Mouse (Mus musculus) midbrain, embryonic 13.5 days (tissue): ENCODE results near the gene Rbm48. TPM values are rescaled to one million over a fixed set of nuclear protein-coding genes. Genes with fewer than 3 reads are reported as not detected.

Experiments used
- ATAC-seq: fragments of 200-750 bp; cut with Nextera tagmentation; 2 replicates; pipeline ENCODE4 v1.8.0; 2017; ENCODE audit warnings: mild to moderate bottlenecking, moderate TSS enrichment, moderate library complexity
- H3K27ac ChIP-seq: fragments of 300-500 bp; sonication (generic); 2 replicates; pipeline ENCODE4 v1.5.1; 2015; ENCODE audit warnings: inconsistent platforms, mild to moderate bottlenecking, moderate library complexity
- H3K27me3 ChIP-seq: fragments of 300-500 bp; sonication (generic); 2 replicates; pipeline ENCODE4 v1.6.1; 2015; ENCODE audit warnings: mild to moderate bottlenecking, inconsistent platforms
- H3K36me3 ChIP-seq: fragments of 300-500 bp; sonication (generic); 2 replicates; pipeline ENCODE4 v1.6.1; 2015; ENCODE audit warnings: mild to moderate bottlenecking, inconsistent platforms
- H3K4me1 ChIP-seq: fragments of 300-500 bp; sonication (generic); replicated peaks from 2 replicates; pipeline ENCODE4 v1.6.1; 2015; ENCODE audit warnings: inconsistent platforms
- H3K4me2 ChIP-seq: fragments of 300-500 bp; sonication (generic); replicated peaks from 2 replicates; pipeline ENCODE4 v1.6.1; 2015; ENCODE audit warnings: moderate library complexity, mild to moderate bottlenecking, inconsistent platforms
- H3K4me3 ChIP-seq: fragments of 300-500 bp; sonication (generic); replicated peaks from 2 replicates; pipeline ENCODE4 v1.5.1; 2015; ENCODE audit warnings: mild to moderate bottlenecking, inconsistent platforms
- H3K9ac ChIP-seq: fragments of 300-500 bp; sonication (generic); replicated peaks from 2 replicates; pipeline ENCODE4 v1.6.1; 2015; ENCODE audit warnings: mild to moderate bottlenecking, inconsistent platforms
- H3K9me3 ChIP-seq: fragments of 300-500 bp; sonication (generic); 2 replicates; pipeline ENCODE4 v1.6.1; 2016; ENCODE audit warnings: mild to moderate bottlenecking, inconsistent platforms
- WGBS: fragments of 180-500 bp; shearing (Covaris S2); methylation state at CpG from one replicate; pipeline ENCODE4 v1.1.7; 2015; 5-methylcytosine and 5-hydroxymethylcytosine counted together
- polyA plus RNA-seq: library from polyadenylated mRNA; unstranded; fragments of >200 nt; fragmentation: Nextera tagmentation; extraction: Ambion mirVana; gene quantifications from 2 replicates; pipeline ENCODE4 v1.2.1, GENCODE M21; 2015

Rbm48 gene
- polyA plus RNA-seq, 1 experiment from 2014 or later, result 15.6 TPM

GRCm38 (mm10) chr5:3600790-3601189 is 4.4 kb upstream of the Rbm48 start:
- no peak for ATAC-seq
- 93% methylated on average over 3 of the region's 3 CpGs for WGBS
- no peaks in the 10 kb centered on the region for H3K27me3 ChIP-seq
- no peaks in the 10 kb centered on the region for H3K9me3 ChIP-seq
- peaks cover 12% of the 10 kb centered on the region for H3K4me1 ChIP-seq
- no peak overlapping the region for H3K4me3 ChIP-seq
- H3K4me2 ChIP-seq, result no peak overlapping the region
- H3K27ac ChIP-seq, result no peak overlapping the region
- peaks cover 17% of the 10 kb centered on the region for H3K36me3 ChIP-seq
- no peak overlapping the region for H3K9ac ChIP-seq

GRCm38 (mm10) chr5:3600298-3600697 is 3.9 kb upstream of the Rbm48 start:
- Histone ChIP-seq H3K27ac (no peak overlapping the region), H3K9ac (no peak overlapping the region), H3K4me3 (no peak overlapping the region), H3K4me1 (peaks cover 14% of the 10 kb centered on the region), H3K9me3 (no peaks in the 10 kb centered on the region), H3K36me3 (peaks cover 12% of the 10 kb centered on the region), H3K27me3 (no peaks in the 10 kb centered on the region), H3K4me2 (no peak overlapping the region)
- WGBS, result 92% methylated on average over 1 of the region's 1 CpGs
- ATAC-seq, result no peak

- peaks cover under 1% of the 10 kb centered on the region; the same call in 1 of the 2 replicates for H3K36me3 ChIP-seq
- H3K9ac ChIP-seq, result no peak overlapping the region
- WGBS, result 92% methylated on average over 5 of the region's 5 CpGs
- no peak overlapping the region for H3K27ac ChIP-seq
- H3K4me2 ChIP-seq, result no peak overlapping the region
- no peak overlapping the region for H3K4me3 ChIP-seq
- no peaks in the 10 kb centered on the region for H3K9me3 ChIP-seq
- peaks cover 29% of the 10 kb centered on the region for H3K4me1 ChIP-seq
- ATAC-seq, result no peak
- H3K27me3 ChIP-seq, result no peaks in the 10 kb centered on the region
Observed at GRCm38 (mm10) chr5:3598766-3599165, 2.4 kb upstream of the Rbm48 start.

- ATAC-seq, result no peak
- Histone ChIP-seq H3K36me3 (no peaks in the 10 kb centered on the region), H3K9me3 (no peaks in the 10 kb centered on the region), H3K4me3 (peak overlapping the region; percentile 74), H3K4me2 (peak overlapping the region; percentile 82), H3K4me1 (peaks cover 29% of the 10 kb centered on the region), H3K27me3 (no peaks in the 10 kb centered on the region), H3K9ac (peak overlapping the region; percentile 75), H3K27ac (no peak overlapping the region)
Observed at GRCm38 (mm10) chr5:3597171-3597570, 786 bp upstream of the Rbm48 start.

GRCm38 (mm10) chr5:3595693-3596398 is 539 bp downstream of the Rbm48 start, which contains the start of gene Pex1:
Gene Pex1 (plus strand): TSS chr5:3596066.
- Histone ChIP-seq H3K27ac (peak within 1 kb of the TSS; percentile 67), H3K4me2 (peak within 1 kb of the TSS; percentile 82), H3K4me3 (peak within 1 kb of the TSS; percentile 74), H3K36me3 (peaks cover 11% of the 10 kb centered on the region), H3K4me1 (peaks cover 29% of the 10 kb centered on the region), H3K27me3 (no peaks in the 10 kb centered on the region), H3K9ac (peak within 1 kb of the TSS; percentile 75), H3K9me3 (no peaks in the 10 kb centered on the region)
- under 1% methylated on average over 48 of the region's 50 CpGs for WGBS
- ATAC-seq, result peak; percentile 99

- Histone ChIP-seq H3K9ac (no peak overlapping the region), H3K27ac (no peak overlapping the region), H3K36me3 (peaks cover 94% of the 10 kb centered on the region), H3K4me2 (no peak overlapping the region), H3K9me3 (peaks cover 6% of the 10 kb centered on the region; the same call in 1 of the 2 replicates), H3K4me1 (no peaks in the 10 kb centered on the region), H3K4me3 (no peak overlapping the region), H3K27me3 (no peaks in the 10 kb centered on the region)
- ATAC-seq, result no peak
- 96% methylated on average over 7 of the region's 7 CpGs for WGBS
Observed at GRCm38 (mm10) chr5:3579066-3579465, 17.3 kb downstream of the Rbm48 start.

- no peak overlapping the region for H3K4me3 ChIP-seq
- H3K9me3 ChIP-seq, result peaks cover 6% of the 10 kb centered on the region; the same call in 1 of the 2 replicates
- ATAC-seq, result no peak
- H3K9ac ChIP-seq, result no peak overlapping the region
- 97% methylated on average over 2 of the region's 2 CpGs for WGBS
- H3K36me3 ChIP-seq, result peaks cover 94% of the 10 kb centered on the region
- H3K4me2 ChIP-seq, result no peak overlapping the region
- H3K4me1 ChIP-seq, result no peaks in the 10 kb centered on the region
- no peaks in the 10 kb centered on the region for H3K27me3 ChIP-seq
- H3K27ac ChIP-seq, result no peak overlapping the region
Observed at GRCm38 (mm10) chr5:3577939-3578338, 18.4 kb downstream of the Rbm48 start.

GRCm38 (mm10) chr5:3574825-3575224 is 21.6 kb downstream of the Rbm48 start:
- WGBS, result 100% methylated on average over 2 of the region's 2 CpGs
- Histone ChIP-seq H3K9me3 (peaks cover 6% of the 10 kb centered on the region; the same call in 1 of the 2 replicates), H3K9ac (no peak overlapping the region), H3K4me2 (no peak overlapping the region), H3K27me3 (no peaks in the 10 kb centered on the region), H3K27ac (no peak overlapping the region), H3K4me3 (no peak overlapping the region), H3K4me1 (no peaks in the 10 kb centered on the region), H3K36me3 (peaks cover 95% of the 10 kb centered on the region)
- ATAC-seq, result no peak

- H3K4me3 ChIP-seq, result no peak within 1 kb of the TSS
- no peaks in the 10 kb centered on the region for H3K4me1 ChIP-seq
- H3K4me2 ChIP-seq, result no peak within 1 kb of the TSS
- peaks cover 6% of the 10 kb centered on the region; the same call in 1 of the 2 replicates for H3K9me3 ChIP-seq
- no peak within 1 kb of the TSS for H3K9ac ChIP-seq
- ATAC-seq, result no peak
- H3K27ac ChIP-seq, result no peak within 1 kb of the TSS
- 96% methylated on average over 4 of the region's 4 CpGs for WGBS
- H3K36me3 ChIP-seq, result peaks cover 89% of the 10 kb centered on the region
- H3K27me3 ChIP-seq, result no peaks in the 10 kb centered on the region
Observed at GRCm38 (mm10) chr5:3571266-3571665, 25.1 kb downstream of the Rbm48 start, which contains the start of gene 1700109H08Rik. Gene 1700109H08Rik (plus strand): TSS chr5:3571566.

- H3K4me2 ChIP-seq, result no peak overlapping the region
- H3K36me3 ChIP-seq, result peaks cover 35% of the 10 kb centered on the region
- H3K27me3 ChIP-seq, result no peaks in the 10 kb centered on the region
- WGBS, result 93% methylated on average over 2 of the region's 2 CpGs
- H3K4me1 ChIP-seq, result no peaks in the 10 kb centered on the region
- H3K9ac ChIP-seq, result no peak overlapping the region
- ATAC-seq, result no peak
- H3K9me3 ChIP-seq, result no peaks in the 10 kb centered on the region
- no peak overlapping the region for H3K27ac ChIP-seq
- H3K4me3 ChIP-seq, result no peak overlapping the region
Observed at GRCm38 (mm10) chr5:3554198-3554597, 42.2 kb downstream of the Rbm48 start.

GRCm38 (mm10) chr5:3551481-3551880 is 44.9 kb downstream of the Rbm48 start:
- Histone ChIP-seq H3K4me3 (no peak overlapping the region), H3K4me1 (peaks cover 3% of the 10 kb centered on the region; the same call in 1 of the 2 replicates), H3K27ac (no peak overlapping the region), H3K9me3 (no peaks in the 10 kb centered on the region), H3K9ac (no peak overlapping the region), H3K4me2 (no peak overlapping the region), H3K36me3 (peaks cover 23% of the 10 kb centered on the region), H3K27me3 (no peaks in the 10 kb centered on the region)
- 100% methylated on average over 1 of the region's 1 CpGs for WGBS
- no peak for ATAC-seq

GRCm38 (mm10) chr5:3546226-3546625 is 50.2 kb downstream of the Rbm48 start:
- Histone ChIP-seq H3K4me2 (no peak overlapping the region), H3K27ac (no peak overlapping the region), H3K27me3 (no peaks in the 10 kb centered on the region), H3K9ac (no peak overlapping the region), H3K9me3 (no peaks in the 10 kb centered on the region), H3K36me3 (peaks cover 7% of the 10 kb centered on the region), H3K4me1 (peaks cover 21% of the 10 kb centered on the region), H3K4me3 (no peak overlapping the region)
- 100% methylated on average over 1 of the region's 1 CpGs for WGBS
- no peak for ATAC-seq

GRCm38 (mm10) chr5:3544480-3544769 is 52.0 kb downstream of the Rbm48 start:
- WGBS, result 9% methylated on average over 7 of the region's 7 CpGs
- peak overlapping the region; percentile 77 for H3K4me2 ChIP-seq
- peaks cover 7% of the 10 kb centered on the region for H3K36me3 ChIP-seq
- peak overlapping the region; percentile 92 for H3K4me3 ChIP-seq
- H3K9me3 ChIP-seq, result no peaks in the 10 kb centered on the region
- H3K4me1 ChIP-seq, result peaks cover 21% of the 10 kb centered on the region
- 0 out of 2 replicates have a peak, but pooled peaks have one; percentile 17 for ATAC-seq
- no peak overlapping the region for H3K27ac ChIP-seq
- no peaks in the 10 kb centered on the region for H3K27me3 ChIP-seq
- peak overlapping the region; percentile 84 for H3K9ac ChIP-seq
